Mouse (Mus musculus): ENCODE results near the gene Olfr495.

The Olfr495 gene

DNA sequence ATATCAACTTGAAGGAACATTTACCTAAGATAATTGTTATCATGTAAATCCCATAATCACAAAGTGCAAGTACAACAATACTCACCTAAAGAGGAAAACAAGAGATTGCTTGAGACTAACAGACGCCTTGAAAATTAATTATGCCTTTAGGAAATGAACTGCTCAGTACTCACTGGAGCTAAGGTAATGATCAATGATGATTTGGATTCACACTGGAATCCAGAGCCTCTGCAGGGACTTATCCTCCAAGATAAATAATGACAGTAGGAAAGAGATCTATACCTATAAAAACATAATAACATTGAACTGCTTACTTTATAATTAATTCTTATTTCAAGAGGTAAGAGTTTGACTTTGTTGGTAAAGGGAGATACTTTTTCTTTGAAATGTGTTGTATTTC lies at the start of gene Olfr495:
Gene Olfr495, plus strand, starts transcription at position 301 of the 400 bp plus-strand sequence.
- no peak for DNase-seq (ENCODE audit: extremely low spot score, low spot score)

DNA sequence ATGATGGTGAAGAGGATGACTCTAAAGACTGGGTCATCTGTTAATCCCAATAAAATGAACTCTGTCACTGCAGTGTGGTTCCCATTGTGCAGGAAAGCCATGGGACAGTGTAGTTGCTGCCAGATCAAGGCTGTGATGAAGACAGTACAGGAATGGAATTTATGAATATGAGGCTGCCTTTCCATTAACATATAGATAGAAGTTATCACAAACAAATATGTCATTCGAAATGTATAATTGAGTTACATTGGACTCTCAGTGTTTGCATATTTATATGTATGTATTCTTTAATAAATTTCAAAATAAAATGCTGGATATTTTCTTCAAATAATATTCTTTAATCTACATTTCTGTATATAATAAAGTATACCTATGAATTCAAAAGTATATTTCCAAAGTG lies 46.1 kb upstream of the Olfr495 start, which contains the start of gene Olfr493:
Gene Olfr493, minus strand, starts transcription at position 101 of the 400 bp plus-strand sequence.
- DNase-seq (ENCODE audit: extremely low spot score, low spot score): no peak

DNA sequence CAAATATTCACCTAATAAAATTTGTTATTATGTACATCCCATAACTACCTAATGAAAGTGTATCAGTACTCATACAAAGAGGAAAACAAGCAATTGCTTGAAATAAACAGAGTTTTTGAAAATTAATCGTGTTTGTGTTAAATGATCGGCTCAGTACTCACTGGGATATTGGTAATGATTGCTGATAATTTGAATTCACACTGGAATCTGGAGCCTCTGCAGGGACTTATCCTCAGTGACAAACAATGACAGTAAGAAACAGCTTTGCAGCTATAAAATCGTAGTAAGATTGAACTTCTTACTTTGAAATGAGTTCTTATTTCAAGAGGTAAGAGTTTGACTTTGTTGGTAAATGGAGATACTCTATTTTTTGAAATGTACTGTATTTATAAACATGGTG lies 27.9 kb upstream of the Olfr495 start, which contains the start of gene Olfr494:
Gene Olfr494, plus strand, starts transcription at position 301 of the 400 bp plus-strand sequence.
- DNase-seq (ENCODE audit: extremely low spot score, low spot score): no peak

DNA sequence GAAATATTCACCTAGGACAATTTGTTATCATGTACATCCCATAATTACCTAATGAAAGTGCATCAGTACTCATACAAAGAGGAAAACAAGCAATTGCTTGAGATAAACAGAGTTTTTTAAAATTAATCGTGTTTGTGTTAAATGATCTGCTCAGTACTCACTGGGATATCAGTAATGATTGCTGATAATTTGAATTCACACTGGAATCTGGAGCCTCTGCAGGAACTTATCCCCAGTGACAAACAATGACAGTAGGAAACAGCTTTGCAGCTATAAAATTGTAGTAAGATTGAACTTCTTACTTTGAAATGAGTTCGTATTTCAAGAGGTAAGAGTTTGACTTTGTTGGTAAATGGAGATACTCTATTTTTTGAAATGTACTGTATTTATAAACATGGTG lies 27.2 kb downstream of the Olfr495 start, which contains the start of gene Olfr497:
Gene Olfr497, plus strand, starts transcription at position 301 of the 400 bp plus-strand sequence.
- no peak for DNase-seq (ENCODE audit: extremely low spot score, low spot score)
